Mouse (Mus musculus) fat pad, adult 2 months (tissue): ENCODE measurements at regions not wholly inside any gene's neighbourhood (a gene's known extent, or its start where the extent isn't known, plus 50 kb on each side); places are given as distances from the start of the nearest gene placed in this dataset.

Experiments
- DNase-seq: peaks from one replicate; pipeline ENCODE4 v3.0.0-alpha.2; 2011; ENCODE audit warnings: low read depth, low spot score; ENCODE audit errors: extremely low read depth

- DNase-seq: no peak
These were observed 158.5 kb downstream of the Emp1 start for GRCm38 (mm10) chr6:135520868-135521267.

DNA sequence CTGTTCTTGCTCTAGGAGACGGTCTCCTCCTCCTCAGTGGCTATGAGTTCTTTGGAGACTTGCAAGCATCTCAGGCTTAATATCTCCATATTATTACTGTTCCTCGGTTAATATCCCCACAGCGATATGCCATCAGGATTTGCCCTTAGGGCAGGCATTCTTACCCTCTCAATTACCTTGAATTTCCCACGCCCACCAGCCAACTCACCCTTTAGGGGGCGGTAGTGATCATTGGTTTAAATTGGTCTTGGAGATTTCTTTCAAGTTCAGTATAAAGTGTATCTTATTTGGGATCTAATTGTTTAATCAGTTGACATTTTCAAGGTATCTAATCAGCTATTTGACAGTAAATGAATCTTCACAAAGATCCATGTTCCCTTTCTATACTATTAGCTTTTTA, 162.5 kb downstream of the Emp1 start:
- DNase-seq: no peak

DNA sequence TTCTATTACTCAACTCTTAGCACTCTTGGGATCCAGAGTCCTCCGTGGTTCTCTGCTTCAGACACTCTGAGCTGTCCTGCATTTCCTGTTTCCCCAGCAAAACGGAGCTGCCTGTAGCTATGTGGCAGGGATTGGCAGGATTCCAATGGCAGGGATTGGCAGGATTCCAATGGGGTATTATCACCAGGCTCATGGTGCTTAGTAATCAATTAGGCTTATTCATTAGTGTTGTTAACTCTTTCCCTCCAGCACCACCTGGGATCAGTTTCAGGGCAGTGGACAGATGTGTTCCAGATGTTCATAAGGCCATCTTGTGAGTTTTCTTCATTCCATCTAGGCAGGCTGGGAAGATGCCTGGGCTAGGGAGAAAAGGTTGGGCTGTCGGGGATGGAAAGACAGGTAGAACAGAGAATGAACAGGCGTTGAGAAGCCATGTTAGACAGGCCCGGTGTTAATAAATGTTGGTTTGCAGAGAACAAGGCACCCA, 163.5 kb downstream of the Emp1 start:
- DNase-seq: no peak

GRCm38 (mm10) chr6:135526460-135527160, 164.3 kb downstream of the Emp1 start:
- no peak for DNase-seq

- no peak for DNase-seq
These were observed 165.5 kb downstream of the Emp1 start for GRCm38 (mm10) chr6:135527879-135528278.

GRCm38 (mm10) chr6:135539791-135540646, 177.7 kb downstream of the Emp1 start:
- no peak for DNase-seq

GRCm38 (mm10) chr6:135541566-135541965, 179.2 kb downstream of the Emp1 start:
- no peak for DNase-seq

DNA sequence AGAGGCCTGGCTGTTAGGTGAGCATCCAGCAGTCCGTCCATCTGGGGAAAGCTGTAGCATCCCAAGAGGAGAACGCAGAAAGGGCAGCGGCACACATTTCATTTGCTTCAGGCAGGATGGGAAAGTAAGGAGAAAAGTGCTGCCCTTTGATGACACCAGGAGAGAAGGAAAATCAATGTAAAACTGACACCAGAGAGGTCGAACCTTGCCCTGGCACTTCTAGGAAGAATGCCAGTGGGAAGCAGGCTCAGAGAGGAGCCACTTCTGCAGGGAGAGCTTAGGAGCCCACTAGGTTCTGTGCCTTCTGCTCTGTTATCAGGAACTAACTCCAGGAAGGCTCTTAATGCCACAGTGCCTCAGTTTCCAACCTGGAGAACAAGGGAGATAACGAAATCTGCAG, 180.0 kb downstream of the Emp1 start:
- no peak for DNase-seq

DNA sequence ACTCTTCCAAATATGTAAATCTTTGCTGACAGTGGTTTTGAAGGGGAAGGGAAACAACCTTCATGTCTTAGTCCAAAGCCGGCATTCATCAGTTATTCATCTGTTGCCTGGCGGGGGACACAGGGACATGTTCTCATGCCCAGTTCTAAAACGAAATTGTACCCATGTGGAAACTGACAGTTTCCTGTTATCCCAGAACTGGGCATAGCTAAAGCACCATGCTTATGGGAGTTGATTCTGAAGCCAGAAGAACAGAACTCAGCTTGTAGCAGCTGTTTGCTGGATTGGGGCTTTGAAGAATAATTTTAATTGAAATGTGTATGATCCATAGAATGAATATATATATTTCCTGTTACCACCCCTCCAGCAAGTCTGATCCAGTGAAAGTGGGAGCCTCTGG, 181.0 kb downstream of the Emp1 start:
- no peak for DNase-seq

DNA sequence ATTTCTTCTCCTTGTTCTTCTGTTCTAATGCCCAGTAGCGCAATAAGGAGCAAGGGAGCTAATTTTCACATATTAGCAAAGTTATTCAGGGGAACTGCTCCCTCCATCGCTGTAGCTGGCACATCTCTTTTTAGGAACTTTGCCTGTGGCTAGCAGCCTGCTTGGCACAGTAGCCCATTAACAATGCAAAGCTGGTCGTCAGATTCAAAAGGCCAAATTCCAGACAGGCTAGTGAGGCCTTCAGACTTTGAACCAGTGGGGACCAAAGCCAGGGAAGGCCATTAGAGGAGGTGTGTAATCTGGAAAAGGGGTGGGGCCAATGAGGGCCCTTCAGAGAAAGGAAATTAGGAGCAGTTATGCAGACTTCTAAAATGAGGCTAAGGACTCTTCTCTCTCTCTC, 181.5 kb downstream of the Emp1 start:
- DNase-seq: no peak

DNA sequence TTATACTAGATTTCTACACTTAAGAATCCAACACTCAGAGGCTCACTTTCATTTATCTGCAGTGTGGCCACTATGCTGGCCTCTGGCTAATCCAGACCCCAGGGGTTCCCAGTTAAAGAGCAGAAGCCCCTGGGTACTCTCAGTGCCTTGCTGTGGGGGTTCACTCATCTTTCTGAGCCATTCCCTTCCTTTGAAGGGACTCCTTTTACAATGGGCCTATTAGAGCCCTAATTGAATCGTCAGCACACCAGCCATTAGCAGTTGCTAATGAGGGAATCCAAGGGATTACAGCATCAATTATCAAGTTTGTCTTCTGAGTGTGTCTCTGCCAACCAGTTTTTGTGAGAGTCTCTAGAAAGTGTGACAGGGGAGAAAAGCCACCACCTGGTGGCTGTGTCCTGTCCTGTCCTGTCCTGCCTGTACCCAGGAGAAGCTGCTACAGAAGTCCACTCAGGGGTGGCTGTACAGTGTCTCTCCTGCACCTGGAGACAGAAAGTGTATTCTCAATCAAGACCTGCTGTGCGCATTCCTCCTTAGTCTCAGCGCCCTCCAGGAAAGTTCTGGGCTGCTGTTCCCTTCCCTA, 188.1 kb downstream of the Emp1 start:
- DNase-seq: no peak

DNA sequence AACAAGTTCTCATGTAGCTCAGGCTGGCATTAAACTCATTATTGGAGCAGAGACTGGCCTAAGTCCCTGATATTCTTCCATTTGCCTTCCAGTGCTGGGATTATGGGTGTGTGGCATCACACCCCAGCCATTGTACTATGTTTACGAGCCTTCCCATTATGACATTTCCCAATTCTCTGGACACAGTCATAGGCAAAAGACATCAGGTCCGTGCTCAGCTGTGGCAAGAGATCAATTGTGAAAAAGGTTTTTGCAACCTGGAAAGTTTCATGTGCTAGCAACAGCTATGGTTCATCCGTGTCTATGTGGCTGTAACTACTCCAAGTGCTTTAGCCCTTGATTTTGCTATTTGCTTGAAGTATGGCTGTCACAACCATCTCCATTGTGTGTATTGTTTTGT, 190.1 kb downstream of the Emp1 start:
- peak; percentile 92 for DNase-seq

GRCm38 (mm10) chr6:135559501-135559907, 197.2 kb downstream of the Emp1 start:
- peak; percentile 74 for DNase-seq

DNA sequence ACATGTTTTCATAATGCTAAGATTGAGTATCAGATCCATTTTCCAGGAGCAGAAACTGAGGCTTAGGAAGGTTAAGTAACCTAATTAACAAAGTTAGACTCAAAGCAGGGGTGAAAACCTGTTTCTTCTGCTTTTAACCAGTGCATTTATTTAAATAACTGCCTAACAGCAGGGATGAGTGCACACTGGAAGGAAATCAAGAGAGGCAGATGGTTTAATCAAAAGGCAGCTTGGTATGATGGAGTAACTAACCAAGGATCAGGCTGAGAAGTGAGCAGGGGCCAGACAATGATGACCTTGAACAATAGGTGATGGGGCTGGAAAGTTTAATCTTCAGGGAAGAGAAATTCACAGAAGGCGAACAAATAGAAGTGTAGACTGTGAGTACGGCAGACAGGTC, 199.9 kb downstream of the Emp1 start:
- no peak for DNase-seq

DNA sequence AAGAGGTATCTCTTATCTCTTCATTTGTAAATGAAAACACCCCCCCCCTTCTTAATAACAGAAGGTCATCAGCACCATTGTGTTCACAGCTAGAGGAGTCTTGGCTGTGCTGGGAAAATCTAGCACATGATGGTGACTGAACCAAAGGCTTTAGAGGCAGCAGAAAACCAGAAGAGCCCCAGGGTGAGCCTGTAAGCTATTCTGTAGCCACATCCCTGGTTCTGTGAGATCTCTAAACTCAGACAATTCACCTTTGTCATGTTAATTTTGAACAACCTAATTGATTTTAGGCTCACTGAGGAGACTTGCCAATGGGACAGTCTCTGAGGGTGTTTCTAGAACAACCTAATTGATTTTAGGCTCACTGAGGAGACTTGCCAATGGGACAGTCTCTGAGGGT, 201.4 kb downstream of the Emp1 start:
- DNase-seq: no peak

DNA sequence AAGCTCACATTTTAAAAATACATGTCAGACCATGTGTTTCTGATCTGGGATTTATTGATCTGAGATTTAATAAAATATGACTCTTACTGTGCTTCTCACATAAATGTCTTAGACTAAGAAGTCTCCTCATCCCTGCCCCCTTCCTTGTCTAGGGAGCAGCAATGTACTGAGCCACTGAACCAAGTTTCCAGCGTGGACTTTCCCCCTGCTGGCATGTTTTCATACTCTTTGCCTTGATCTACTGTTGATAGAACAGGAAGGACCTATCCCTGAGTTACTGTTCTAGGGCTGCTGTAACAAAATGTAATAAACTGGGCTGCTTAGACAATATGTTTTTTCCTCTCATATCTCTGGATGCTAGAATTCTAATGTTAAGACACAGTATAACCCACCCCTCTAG, 206.7 kb downstream of the Emp1 start:
- no peak for DNase-seq

DNA sequence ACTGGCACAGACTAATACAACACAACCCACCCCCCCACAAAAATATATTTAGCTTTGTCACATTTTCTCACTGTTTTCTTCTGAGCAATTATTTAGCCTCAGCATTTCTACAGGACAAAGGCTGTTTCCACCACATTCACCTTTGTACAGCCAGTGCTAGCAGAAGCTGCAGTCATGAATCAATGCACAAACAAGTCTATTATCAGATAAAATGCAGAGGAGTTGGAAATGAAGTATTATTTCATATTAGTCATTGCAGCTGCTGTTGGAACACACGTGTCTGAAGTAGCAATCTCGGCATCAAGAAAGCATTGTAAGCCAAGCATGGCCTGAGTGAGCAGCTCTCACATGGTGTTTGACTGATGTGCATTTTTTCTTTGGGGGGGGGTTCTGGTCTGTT, 212.9 kb downstream of the Emp1 start:
- peak; percentile 34 for DNase-seq

DNA sequence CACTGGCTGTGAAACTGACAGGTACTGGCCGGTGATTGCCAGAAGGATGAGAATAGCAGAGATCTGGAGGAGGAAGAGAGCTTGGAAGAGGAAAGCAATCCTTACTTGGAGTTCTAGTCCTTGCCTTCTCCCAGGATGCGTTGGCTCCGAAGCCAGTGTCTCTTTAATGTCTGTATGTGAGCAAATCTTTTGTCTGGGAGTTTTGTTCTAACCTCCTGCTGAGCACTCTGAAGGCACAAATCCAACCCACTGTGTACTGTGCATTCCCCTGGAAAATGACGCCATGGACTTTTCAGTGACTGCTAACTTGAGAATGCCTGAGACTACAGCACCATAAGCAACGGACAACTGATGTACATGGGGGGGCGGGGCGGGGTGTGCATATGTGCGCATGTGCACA, 216.4 kb downstream of the Emp1 start:
- DNase-seq: no peak

DNA sequence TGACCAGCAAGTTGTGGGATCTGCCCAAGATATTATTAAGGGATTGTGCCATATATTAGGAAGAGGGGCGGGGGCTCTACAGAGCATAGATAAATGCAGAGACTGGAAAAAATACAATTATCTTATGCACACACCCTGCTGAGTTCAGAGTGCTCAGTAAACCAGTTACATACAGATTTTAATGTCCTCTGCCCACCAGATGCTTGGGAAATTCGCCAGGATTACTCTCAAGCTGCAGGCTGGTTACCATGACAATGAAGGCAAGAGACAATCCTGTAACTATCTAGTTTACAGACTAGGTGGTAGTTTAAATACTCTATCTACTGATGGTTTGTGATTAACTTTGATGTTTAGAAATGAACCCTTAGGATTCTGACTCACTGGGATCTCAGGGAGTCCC, 220.2 kb downstream of the Emp1 start:
- DNase-seq: no peak

GRCm38 (mm10) chr6:135584782-135585181, 222.4 kb downstream of the Emp1 start:
- no peak for DNase-seq

- no peak for DNase-seq
These were observed 227.7 kb downstream of the Emp1 start for GRCm38 (mm10) chr6:135590084-135590483.

- no peak for DNase-seq
These were observed 228.7 kb downstream of the Emp1 start for GRCm38 (mm10) chr6:135591085-135591484.
